Mouse (Mus musculus) gonadal fat pad, adult 2 months (tissue): ENCODE results near the gene Scyl1. TPM values are rescaled to one million over a fixed set of nuclear protein-coding genes. Genes with fewer than 3 reads are reported as not detected.
"Not testable (repeated sequence)": the region's sequence is repeated elsewhere in the genome, so short reads cannot be mapped to it uniquely, and the experiment has no call there.

Experiments
- DNase-seq: peaks from one replicate; pipeline ENCODE4 v3.0.0-alpha.2; 2012; ENCODE audit warnings: low read depth
- polyA plus RNA-seq: library from polyadenylated mRNA; depleted of rRNA; stranded (reverse); fragments of >200 nt; gene quantifications from 2 replicates; pipeline ENCODE4 v1.2.3, GENCODE M21; 2012

Gene Scyl1
- polyA plus RNA-seq, 1 experiment: 155 TPM

GRCm38 (mm10) chr19:5803041-5803880, 32.0 kb upstream of the Scyl1 start:
- DNase-seq: no peak

- no peak for DNase-seq
Measured at GRCm38 (mm10) chr19:5802787-5803040, 31.5 kb upstream of the Scyl1 start.

- no peak for DNase-seq
Measured at GRCm38 (mm10) chr19:5802011-5802786, 31.0 kb upstream of the Scyl1 start.

- DNase-seq: no peak
Measured at GRCm38 (mm10) chr19:5801432-5801964, 30.3 kb upstream of the Scyl1 start.

GRCm38 (mm10) chr19:5800632-5801431, 29.6 kb upstream of the Scyl1 start:
- no peak for DNase-seq

- no peak for DNase-seq
Measured at GRCm38 (mm10) chr19:5800350-5800631, 29.1 kb upstream of the Scyl1 start.

- DNase-seq: no peak
Measured at GRCm38 (mm10) chr19:5799566-5800349, 28.5 kb upstream of the Scyl1 start.

GRCm38 (mm10) chr19:5798700-5799479, 27.7 kb upstream of the Scyl1 start:
- DNase-seq: no peak

GRCm38 (mm10) chr19:5797381-5798111, 26.3 kb upstream of the Scyl1 start:
- DNase-seq: no peak

- DNase-seq: no peak
Measured at GRCm38 (mm10) chr19:5796573-5797111, 25.4 kb upstream of the Scyl1 start.

GRCm38 (mm10) chr19:5795668-5796572, 24.7 kb upstream of the Scyl1 start:
- DNase-seq: no peak

- DNase-seq: no peak
Measured at GRCm38 (mm10) chr19:5794771-5795576, 23.8 kb upstream of the Scyl1 start.

- DNase-seq: not testable (repeated sequence)
Measured at GRCm38 (mm10) chr19:5793917-5794770, 22.9 kb upstream of the Scyl1 start.

- DNase-seq: no peak
Measured at GRCm38 (mm10) chr19:5793116-5793515, 21.9 kb upstream of the Scyl1 start.

GRCm38 (mm10) chr19:5791329-5791728, 20.1 kb upstream of the Scyl1 start:
- no peak for DNase-seq

- no peak for DNase-seq
Measured at GRCm38 (mm10) chr19:5789066-5789465, 17.8 kb upstream of the Scyl1 start.

- no peak for DNase-seq
Measured at GRCm38 (mm10) chr19:5788620-5789019, 17.4 kb upstream of the Scyl1 start.
